Mouse (Mus musculus) limb, embryonic 14.5 days (tissue): Measurements from ENCODE around the gene Pxdc1. TPM values are rescaled to one million over a fixed set of nuclear protein-coding genes. Genes with fewer than 3 reads are reported as not detected.

ENCODE experiments used
- ATAC-seq: fragments of 200-750 bp; cut with Nextera tagmentation; 2 replicates; pipeline ENCODE4 v1.8.0; 2017; ENCODE audit warnings: low read depth, moderate number of reproducible peaks, moderate TSS enrichment; ENCODE audit not compliant: low FRiP score
- DNase-seq: peaks from one replicate; pipeline ENCODE4 v3.0.0-alpha.2; 2015; ENCODE audit warnings: low spot score
- H3K27ac ChIP-seq: fragments of 300-500 bp; sonication (generic); replicated peaks from 2 replicates; pipeline ENCODE4 v1.5.1; 2014; ENCODE audit warnings: low read depth, mild to moderate bottlenecking, low read length, moderate library complexity, mixed read lengths
- H3K27me3 ChIP-seq: fragments of 300-500 bp; sonication (generic); 2 replicates; pipeline ENCODE4 v1.6.1; 2014; ENCODE audit warnings: low read length, mixed read lengths; ENCODE audit not compliant: control insufficient read depth, insufficient read depth
- H3K36me3 ChIP-seq: fragments of 300-500 bp; sonication (generic); 2 replicates; pipeline ENCODE4 v1.6.1; 2014; ENCODE audit warnings: mild to moderate bottlenecking, low read length, moderate library complexity, mixed read lengths; ENCODE audit not compliant: control insufficient read depth, insufficient read depth
- H3K4me1 ChIP-seq: fragments of 300-500 bp; sonication (generic); 2 replicates; pipeline ENCODE4 v1.6.1; 2014; ENCODE audit warnings: antibody characterized with exemption, low read length, mixed read lengths; ENCODE audit not compliant: control insufficient read depth, insufficient read depth
- H3K4me2 ChIP-seq: fragments of 300-500 bp; sonication (generic); replicated peaks from 2 replicates; pipeline ENCODE4 v1.6.1; 2014; ENCODE audit warnings: low read depth, mild to moderate bottlenecking, low read length, moderate library complexity; ENCODE audit not compliant: severe bottlenecking
- H3K4me3 ChIP-seq: fragments of 300-500 bp; sonication (generic); replicated peaks from 2 replicates; pipeline ENCODE4 v1.5.1; 2014; ENCODE audit warnings: low read length
- H3K9ac ChIP-seq: fragments of 300-500 bp; sonication (generic); 2 replicates; pipeline ENCODE4 v1.6.1; 2014; ENCODE audit warnings: mild to moderate bottlenecking, low read depth, low read length, moderate library complexity; ENCODE audit not compliant: severe bottlenecking
- H3K9me3 ChIP-seq: fragments of 300-500 bp; sonication (generic); 2 replicates; pipeline ENCODE4 v1.6.1; 2016; ENCODE audit warnings: low read length; ENCODE audit not compliant: control insufficient read depth
- POLR2A ChIP-seq: fragments of 200-500 bp; IDR thresholded peaks from 2 replicates; pipeline ENCODE4 v1.8.0; 2012; ENCODE audit warnings: inconsistent platforms, mild to moderate bottlenecking, moderate library complexity, borderline replicate concordance; ENCODE audit not compliant: insufficient read depth, insufficient read length; ENCODE audit errors: extremely low read depth
- WGBS: fragments of 180-500 bp; shearing (Covaris S2); extraction: QIAGEN DNeasy Blood & Tissue Kit; methylation state at CpG from one replicate; pipeline ENCODE4 v1.1.7; 2014; 5-methylcytosine and 5-hydroxymethylcytosine counted together
- polyA plus RNA-seq, 2 experiments: library from polyadenylated mRNA; depleted of rRNA in 1 of 2; stranded (reverse) in 1 of 2; unstranded in 1 of 2; fragments of >200 nt; fragmentation: Nextera tagmentation in 1 of 2; extraction: Ambion mirVana in 1 of 2; gene quantifications; 2 replicates each; pipeline versions ENCODE4 v1.2.1 to v1.2.3; 2012 to 2014

Gene Pxdc1
- polyA plus RNA-seq, 2 experiments = 24.0 to 27.7 TPM

DNA sequence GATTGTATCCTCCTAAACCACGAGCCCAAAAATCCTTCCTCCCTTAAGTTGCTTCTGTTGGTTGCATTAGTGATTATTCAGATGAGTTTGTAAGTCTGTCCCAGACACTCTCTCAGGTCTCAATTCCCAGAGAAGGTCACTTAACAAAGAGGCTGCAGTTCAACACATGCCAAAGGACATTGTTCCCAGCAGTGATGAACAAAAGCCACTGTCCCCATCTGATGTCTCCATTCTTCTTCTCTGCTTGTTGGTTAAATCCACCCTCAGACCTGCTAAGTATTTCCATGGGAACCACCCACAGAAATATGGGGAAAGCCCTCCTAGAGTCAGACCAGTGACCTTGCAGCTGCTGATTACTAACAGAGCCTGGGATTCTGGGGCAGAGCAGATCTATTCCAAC is 43.6 kb downstream of the Pxdc1 start:
- H3K9me3 ChIP-seq = no peaks in the 10 kb centered on the region
- no peak for TF ChIP-seq POLR2A
- H3K27me3 ChIP-seq = no peaks in the 10 kb centered on the region
- no peaks in the 10 kb centered on the region for H3K36me3 ChIP-seq
- H3K27ac ChIP-seq = no peak overlapping the region
- ATAC-seq (no peak), DNase-seq (no peak)
- no peak overlapping the region for H3K4me2 ChIP-seq
- no peak overlapping the region for H3K4me3 ChIP-seq
- H3K9ac ChIP-seq = no peak overlapping the region
- 81% methylated on average over 1 of the region's 1 CpGs for WGBS
- H3K4me1 ChIP-seq = no peaks in the 10 kb centered on the region

DNA sequence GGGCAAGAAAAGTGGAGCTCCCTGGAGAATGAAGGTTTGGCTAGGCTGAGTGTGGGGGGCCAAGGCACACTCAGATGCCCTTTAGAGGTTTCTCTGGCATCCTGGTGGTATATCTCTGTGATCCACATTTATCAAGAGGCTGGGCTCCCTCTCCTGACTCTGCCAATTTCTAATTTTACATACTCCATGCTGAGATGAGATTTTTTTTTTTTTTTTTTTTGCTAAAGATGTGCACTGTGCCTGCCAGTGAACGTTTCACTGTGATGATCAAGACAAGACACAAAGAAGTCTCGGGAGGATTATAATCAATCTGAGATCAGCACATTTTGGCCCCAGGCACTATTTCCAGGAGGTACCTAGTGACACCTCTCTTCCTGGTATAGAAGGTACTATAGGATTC is 46.2 kb downstream of the Pxdc1 start:
- Histone ChIP-seq H3K4me1 (no peaks in the 10 kb centered on the region), H3K9ac (no peak overlapping the region), H3K9me3 (no peaks in the 10 kb centered on the region), H3K4me2 (no peak overlapping the region), H3K27me3 (no peaks in the 10 kb centered on the region), H3K36me3 (no peaks in the 10 kb centered on the region), H3K27ac (no peak overlapping the region), H3K4me3 (no peak overlapping the region)
- TF ChIP-seq POLR2A = no peak
- DNase-seq = no peak
- no peak for ATAC-seq
- 68% methylated on average over 2 of the region's 2 CpGs for WGBS

DNA sequence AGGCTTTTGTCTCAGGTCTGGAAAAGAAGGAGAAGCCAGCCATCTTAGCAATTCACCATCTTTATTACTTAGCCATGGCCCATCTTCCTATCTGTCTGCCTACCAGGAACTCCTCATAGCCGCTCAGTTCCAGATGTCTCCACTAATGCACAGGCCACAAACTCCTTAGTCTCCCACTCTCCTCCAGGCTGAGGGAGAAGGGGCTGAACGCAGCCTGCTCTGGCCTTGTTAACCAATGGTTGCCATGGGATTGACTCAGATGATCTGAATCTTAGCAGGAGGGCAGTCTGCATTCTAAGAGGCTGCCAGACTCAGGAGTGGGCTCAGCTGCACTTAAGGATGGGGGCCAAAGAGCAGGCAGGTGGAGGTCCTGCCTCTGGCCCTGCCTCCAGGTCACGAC is 47.4 kb downstream of the Pxdc1 start:
- Histone ChIP-seq H3K4me1 (no peaks in the 10 kb centered on the region), H3K9me3 (no peaks in the 10 kb centered on the region), H3K4me2 (no peak overlapping the region), H3K9ac (no peak overlapping the region), H3K36me3 (no peaks in the 10 kb centered on the region), H3K4me3 (no peak overlapping the region), H3K27ac (no peak overlapping the region), H3K27me3 (no peaks in the 10 kb centered on the region)
- DNase-seq (no peak), ATAC-seq (no peak)
- WGBS = 74% methylated on average over 3 of the region's 3 CpGs
- TF ChIP-seq POLR2A = no peak

DNA sequence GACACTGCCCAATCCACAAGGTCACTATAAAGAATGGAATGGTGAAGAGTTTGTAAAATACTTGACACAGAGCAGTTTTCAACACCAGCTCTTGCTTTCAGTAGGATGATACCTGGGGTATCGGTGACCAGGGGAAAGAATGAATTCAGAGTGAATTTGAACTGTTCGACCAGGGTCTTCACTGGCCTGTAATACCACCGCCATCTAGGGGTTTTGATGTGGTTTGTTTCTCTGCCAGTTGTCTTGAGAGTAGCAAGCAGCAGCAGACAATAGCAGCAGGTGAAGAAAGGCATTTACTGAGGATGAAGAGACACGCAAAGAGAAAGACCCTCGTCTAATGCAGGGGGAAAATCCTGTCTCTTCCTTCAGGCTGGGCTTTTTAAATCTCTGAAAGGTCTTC is 48.1 kb downstream of the Pxdc1 start:
- H3K9ac ChIP-seq = no peak overlapping the region
- 69% methylated on average over 5 of the region's 5 CpGs for WGBS
- H3K4me3 ChIP-seq = no peak overlapping the region
- no peak for ATAC-seq
- no peak for TF ChIP-seq POLR2A
- H3K27ac ChIP-seq = no peak overlapping the region
- no peaks in the 10 kb centered on the region for H3K27me3 ChIP-seq
- H3K36me3 ChIP-seq = no peaks in the 10 kb centered on the region
- H3K9me3 ChIP-seq = no peaks in the 10 kb centered on the region
- H3K4me2 ChIP-seq = no peak overlapping the region
- H3K4me1 ChIP-seq = no peaks in the 10 kb centered on the region
- peak; percentile 13 for DNase-seq

DNA sequence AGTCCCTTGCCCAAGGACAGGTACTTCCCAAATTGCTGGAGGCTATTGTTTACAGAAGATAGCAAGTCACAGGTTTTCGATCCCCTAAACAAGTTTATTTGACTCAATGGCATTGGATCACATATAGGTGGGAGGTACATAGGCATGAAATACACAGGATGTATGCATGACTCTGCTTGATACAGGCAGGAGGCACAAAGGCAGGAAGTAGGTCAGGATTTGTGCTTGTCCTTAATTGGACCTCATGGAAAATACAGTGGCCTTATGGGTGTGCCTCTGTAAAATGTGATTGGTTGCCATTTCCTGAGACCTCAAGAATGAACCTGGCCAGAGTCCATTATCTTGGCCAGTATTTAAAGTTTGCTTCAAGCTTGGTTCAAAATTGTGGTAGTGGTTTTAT is 48.9 kb downstream of the Pxdc1 start:
- ATAC-seq = no peak
- no peak overlapping the region for H3K4me2 ChIP-seq
- no peaks in the 10 kb centered on the region for H3K36me3 ChIP-seq
- no peak overlapping the region for H3K9ac ChIP-seq
- no peaks in the 10 kb centered on the region for H3K27me3 ChIP-seq
- H3K27ac ChIP-seq = no peak overlapping the region
- no peaks in the 10 kb centered on the region for H3K9me3 ChIP-seq
- no peaks in the 10 kb centered on the region for H3K4me1 ChIP-seq
- no peak overlapping the region for H3K4me3 ChIP-seq
- DNase-seq = no peak
- 88% methylated on average over 1 of the region's 1 CpGs for WGBS
- TF ChIP-seq POLR2A = no peak

DNA sequence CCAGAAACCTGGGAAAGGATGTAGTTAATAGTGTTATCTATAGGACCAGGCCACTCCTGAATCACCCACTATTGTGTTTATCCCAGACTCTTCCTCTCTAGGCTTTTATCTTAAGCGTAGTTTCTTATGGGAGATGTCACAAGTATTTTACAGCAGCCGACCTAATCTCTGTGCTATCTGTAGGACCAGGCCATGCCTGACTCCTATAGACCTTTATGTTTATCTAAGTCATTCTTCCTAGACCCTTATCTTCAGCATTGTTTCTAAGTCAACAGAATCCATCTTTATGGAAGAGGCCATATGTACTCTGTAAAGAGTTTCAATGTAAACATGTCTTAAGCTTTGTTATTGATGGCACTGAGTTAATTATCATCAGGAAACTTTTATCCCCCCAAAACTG is 50.5 kb downstream of the Pxdc1 start:
- no peaks in the 10 kb centered on the region for H3K9me3 ChIP-seq
- no peaks in the 10 kb centered on the region for H3K27me3 ChIP-seq
- H3K4me1 ChIP-seq = no peaks in the 10 kb centered on the region
- H3K36me3 ChIP-seq = no peaks in the 10 kb centered on the region
- no peak overlapping the region for H3K9ac ChIP-seq
- 35% methylated on average over 2 of the region's 2 CpGs for WGBS
- DNase-seq (no peak), ATAC-seq (no peak)
- H3K27ac ChIP-seq = no peak overlapping the region
- no peak overlapping the region for H3K4me2 ChIP-seq
- no peak overlapping the region for H3K4me3 ChIP-seq
- no peak for TF ChIP-seq POLR2A
